8 mouse cellular contexts compared by ENCODE assay signal in genomic region chr11:67588828-67589314, GRCm38 (mm10).
DNase-seq lines count a peak whose midpoint lies in the region; ATAC-seq and TF ChIP-seq lines count a peak whose summit lies in the region.

No protein-coding gene starts in this region.

- 36% methylated on average over 9 of the region's 9 CpGs for WGBS in forebrain, embryonic 15.5 days
- 69% methylated on average over 9 of the region's 9 CpGs for WGBS in forebrain, embryonic 11.5 days
- WGBS in forebrain, postnatal 0 days = 14% methylated on average over 9 of the region's 9 CpGs
- WGBS in liver, embryonic 16.5 days (ENCODE audit: insufficient replicate concordance) = 11% methylated on average over 9 of the region's 9 CpGs

- no peak overlapping the region for H3K4me2 ChIP-seq in forebrain, embryonic 15.5 days (replicated peaks)
- no peak overlapping the region for H3K4me2 ChIP-seq in forebrain, embryonic 11.5 days (ENCODE audit: low read depth, low read length, severe bottlenecking)
- H3K4me2 ChIP-seq in forebrain, postnatal 0 days (ENCODE audit: low read depth) = no peak overlapping the region
- H3K4me2 ChIP-seq in liver, embryonic 16.5 days (ENCODE audit: low read depth, low read length) = peak overlapping the region; percentile 21

- H3K36me3 ChIP-seq in forebrain, embryonic 15.5 days = no peaks in the 10 kb centered on the region
- no peaks in the 10 kb centered on the region for H3K36me3 ChIP-seq in forebrain, embryonic 11.5 days (ENCODE audit: control insufficient read depth, insufficient read depth, low read length)
- no peaks in the 10 kb centered on the region for H3K36me3 ChIP-seq in forebrain, postnatal 0 days (ENCODE audit: insufficient read depth)
- no peaks in the 10 kb centered on the region for H3K36me3 ChIP-seq in liver, embryonic 16.5 days (ENCODE audit: control insufficient read depth, insufficient read depth)

- ATAC-seq in forebrain, embryonic 15.5 days (replicated peaks) = peak; percentile 74
- no peak for ATAC-seq in forebrain, embryonic 11.5 days (replicated peaks; ENCODE audit: low FRiP score)
- peak; percentile 82 for ATAC-seq in forebrain, postnatal 0 days
- ATAC-seq in liver, embryonic 16.5 days (ENCODE audit: low read depth) = peak; percentile 21; the same call in 1 of the 2 replicates

- H3K4me1 ChIP-seq in forebrain, embryonic 15.5 days = peaks cover 17% of the 10 kb centered on the region
- 0 out of 2 replicates have a peak, but pooled peaks cover 3% of the 10 kb centered on the region for H3K4me1 ChIP-seq in forebrain, embryonic 11.5 days (replicated peaks; ENCODE audit: control insufficient read depth, insufficient read depth, low read length)
- H3K4me1 ChIP-seq in forebrain, postnatal 0 days (ENCODE audit: insufficient read depth) = peaks cover 11% of the 10 kb centered on the region
- H3K4me1 ChIP-seq in liver, embryonic 16.5 days (ENCODE audit: control insufficient read depth, low read depth, low read length) = no peaks in the 10 kb centered on the region

- DNase-seq in forebrain, embryonic 11.5 days (ENCODE audit: low spot score) = no peak
- DNase-seq in Muller cell, postnatal 12 days (ENCODE audit: inconsistent ontology term) = peak; percentile 96
- DNase-seq in forebrain, postnatal 0 days = peak; percentile 82
- peak; percentile 41 for DNase-seq in kidney, adult 9 months
- DNase-seq in ovary, postnatal 36 days (ENCODE audit: low spot score) = peak; percentile 54
- no peak for DNase-seq in adipocyte (ENCODE audit: low spot score)

- no peaks in the 10 kb centered on the region for H3K9me3 ChIP-seq in forebrain, embryonic 15.5 days
- no peaks in the 10 kb centered on the region for H3K9me3 ChIP-seq in forebrain, embryonic 11.5 days (ENCODE audit: control insufficient read depth, low read length)
- H3K9me3 ChIP-seq in forebrain, postnatal 0 days (ENCODE audit: low read length) = no peaks in the 10 kb centered on the region
- no peaks in the 10 kb centered on the region for H3K9me3 ChIP-seq in liver, embryonic 16.5 days (replicated peaks; ENCODE audit: control insufficient read depth, low read length)

- no peak overlapping the region for H3K4me3 ChIP-seq in forebrain, embryonic 15.5 days
- H3K4me3 ChIP-seq in forebrain, embryonic 11.5 days (ENCODE audit: low read depth, low read length) = no peak overlapping the region
- no peak overlapping the region for H3K4me3 ChIP-seq in forebrain, postnatal 0 days (ENCODE audit: low read depth, low read length)
- H3K4me3 ChIP-seq in liver, embryonic 16.5 days (ENCODE audit: low read depth, low read length) = peak overlapping the region; percentile 12

- H3K27me3 ChIP-seq in forebrain, embryonic 15.5 days = no peaks in the 10 kb centered on the region
- no peaks in the 10 kb centered on the region for H3K27me3 ChIP-seq in forebrain, embryonic 11.5 days (ENCODE audit: control insufficient read depth, insufficient read depth, low read length)
- H3K27me3 ChIP-seq in forebrain, postnatal 0 days (ENCODE audit: insufficient read depth, low read length) = no peaks in the 10 kb centered on the region
- no peaks in the 10 kb centered on the region for H3K27me3 ChIP-seq in liver, embryonic 16.5 days (ENCODE audit: control insufficient read depth, insufficient read depth, low read depth, low read length)

- no peak overlapping the region for H3K9ac ChIP-seq in forebrain, embryonic 15.5 days (replicated peaks)
- no peak overlapping the region for H3K9ac ChIP-seq in forebrain, embryonic 11.5 days (ENCODE audit: low read length)
- H3K9ac ChIP-seq in forebrain, postnatal 0 days = no peak overlapping the region
- H3K9ac ChIP-seq in liver, embryonic 16.5 days (ENCODE audit: low read depth, low read length) = no peak overlapping the region

- H3K27ac ChIP-seq in forebrain, embryonic 15.5 days (replicated peaks) = peak overlapping the region; percentile 42; the same call in 1 of the 2 replicates
- H3K27ac ChIP-seq in forebrain, embryonic 11.5 days (ENCODE audit: low read depth, low read length) = no peak overlapping the region
- peak overlapping the region; percentile 77 for H3K27ac ChIP-seq in forebrain, postnatal 0 days (ENCODE audit: low read depth, low read length)
- peak overlapping the region; percentile 54; the same call in 1 of the 2 replicates for H3K27ac ChIP-seq in liver, embryonic 16.5 days (ENCODE audit: low read length)

- no peak for TF ChIP-seq CTCF in forebrain, postnatal 0 days (IDR thresholded peaks at IDR 0.05; ENCODE audit: low read depth)

Comparison
In these comparisons a context has a peak if more than half of its experiments do, and no peak if none do; other contexts are left out.
1. DNase-seq: peak in Muller cell, postnatal 12 days (single experiment), forebrain, postnatal 0 days (single experiment), kidney, adult 9 months (single experiment) and ovary, postnatal 36 days (single experiment); none in forebrain, embryonic 11.5 days (single experiment) and adipocyte (single experiment).